Mouse (Mus musculus): ENCODE results near the gene Gm10717. TPM values are rescaled to one million over a fixed set of nuclear protein-coding genes. Genes with fewer than 3 reads are reported as not detected.
"Not testable (repeated sequence)": the region's sequence is repeated elsewhere in the genome, so short reads cannot be mapped to it uniquely, and the experiment has no call there.

The Gm10717 gene
- polyA plus RNA-seq (2015; fragmentation: Nextera tagmentation; extraction: Ambion mirVana): 0.64 TPM in 1 of 2 replicates, not detected in the other

GRCm38 (mm10) chr9:3024912-3025467 lies at the start of gene Gm10717:
Gene Gm10717, plus strand, starts transcription at chr9:3025417.
- not testable (repeated sequence) for H3K9ac ChIP-seq; H3K4me1 ChIP-seq; H3K4me3 ChIP-seq; H3K4me2 ChIP-seq; H3K36me3 ChIP-seq; H3K27me3 ChIP-seq (replicated peaks); H3K9me3 ChIP-seq; H3K27ac ChIP-seq (replicated peaks); ATAC-seq (ENCODE audit: extremely low read depth, insufficient number of reproducible peaks, low FRiP score, low TSS enrichment)
- WGBS: 65% methylated on average over 12 of the region's 12 CpGs

DNA sequence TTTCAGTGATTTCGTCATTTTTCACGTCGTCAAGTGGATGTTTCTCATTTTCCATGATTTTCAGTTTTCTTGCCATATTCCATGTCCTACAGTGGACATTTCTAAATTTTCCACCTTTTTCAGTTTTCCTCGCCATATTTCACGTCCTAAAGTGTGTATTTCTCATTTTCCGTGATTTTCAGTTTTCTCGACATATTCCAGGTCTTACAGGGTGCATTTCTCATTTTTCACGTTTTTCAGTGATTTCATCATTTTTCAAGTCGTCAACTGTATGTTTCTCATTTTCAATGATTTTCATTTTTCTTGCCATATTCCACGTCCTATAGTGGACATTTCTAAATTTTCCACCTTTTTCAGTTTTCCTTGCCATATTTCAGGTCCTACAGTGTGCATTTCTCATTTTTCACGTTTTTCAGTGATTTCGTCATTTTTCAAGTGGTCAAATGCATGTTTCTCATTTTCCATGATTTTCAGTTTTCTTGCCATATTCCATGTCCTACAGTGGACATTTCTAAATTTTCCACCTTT lies 24.7 kb upstream of the Gm10717 start, which contains the start of gene Gm10722:
Gene Gm10722, plus strand, starts transcription at position 478 of the 528 bp plus-strand sequence.
- not testable (repeated sequence) for ATAC-seq (ENCODE audit: extremely low read depth, insufficient number of reproducible peaks, low FRiP score, low TSS enrichment); H3K4me2 ChIP-seq; H3K4me3 ChIP-seq; H3K9me3 ChIP-seq; H3K27me3 ChIP-seq (replicated peaks); H3K27ac ChIP-seq (replicated peaks); H3K4me1 ChIP-seq; H3K36me3 ChIP-seq; H3K9ac ChIP-seq
- WGBS: 69% methylated on average over 12 of the region's 12 CpGs

- H3K9ac ChIP-seq; H3K36me3 ChIP-seq; H3K4me2 ChIP-seq; H3K4me3 ChIP-seq; H3K9me3 ChIP-seq; H3K4me1 ChIP-seq; H3K27me3 ChIP-seq (replicated peaks); ATAC-seq (ENCODE audit: extremely low read depth, insufficient number of reproducible peaks, low FRiP score, low TSS enrichment); H3K27ac ChIP-seq (replicated peaks): not testable (repeated sequence)
- WGBS: 59% methylated on average over 8 of the region's 8 CpGs
Observed at GRCm38 (mm10) chr9:3001006-3001405, 24.2 kb upstream of the Gm10717 start.

GRCm38 (mm10) chr9:3001948-3002659 lies 23.1 kb upstream of the Gm10717 start:
- 64% methylated on average over 9 of the region's 11 CpGs for WGBS
- peak; percentile 77 for ATAC-seq (ENCODE audit: extremely low read depth, insufficient number of reproducible peaks, low FRiP score, low TSS enrichment)
- H3K27ac ChIP-seq (replicated peaks); H3K9ac ChIP-seq; H3K4me3 ChIP-seq; H3K9me3 ChIP-seq; H3K4me1 ChIP-seq; H3K27me3 ChIP-seq (replicated peaks); H3K36me3 ChIP-seq; H3K4me2 ChIP-seq: not testable (repeated sequence)

DNA sequence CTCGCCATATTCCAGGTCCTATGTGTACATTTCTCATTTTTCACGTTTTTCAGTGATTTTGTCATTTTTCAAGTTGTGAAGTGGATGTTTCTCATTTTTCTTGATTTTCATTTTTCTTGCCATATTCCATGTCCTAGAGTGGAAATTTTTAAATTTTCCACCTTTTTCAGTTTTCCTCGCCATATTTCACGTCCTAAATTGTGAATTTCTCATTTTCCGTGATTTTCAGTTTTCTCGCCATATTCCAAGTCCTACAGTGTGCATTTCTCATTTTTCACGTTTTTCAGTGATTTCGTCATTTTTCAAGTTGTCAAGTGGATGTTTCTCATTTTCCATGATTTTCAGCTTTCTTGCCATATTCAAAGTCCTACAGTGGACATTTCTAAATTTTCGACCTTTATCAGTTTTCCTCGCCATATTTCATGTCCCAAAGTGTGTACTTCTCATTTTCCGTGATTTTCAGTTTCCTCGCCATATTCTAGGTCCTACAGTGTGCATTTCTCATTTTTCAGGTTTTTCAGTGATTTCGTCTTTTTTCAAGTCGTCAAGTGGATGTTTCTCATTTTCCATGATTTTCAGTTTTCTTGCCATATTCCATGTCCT lies 22.3 kb upstream of the Gm10717 start, which contains the start of gene Gm11168:
Gene Gm11168, plus strand, starts transcription at position 553 of the 603 bp plus-strand sequence.
- H3K9me3 ChIP-seq: peaks cover 12% of the 10 kb centered on the region
- not testable (repeated sequence) for H3K27ac ChIP-seq (replicated peaks); H3K4me2 ChIP-seq; H3K4me1 ChIP-seq; ATAC-seq (ENCODE audit: extremely low read depth, insufficient number of reproducible peaks, low FRiP score, low TSS enrichment); H3K4me3 ChIP-seq; H3K36me3 ChIP-seq; H3K27me3 ChIP-seq (replicated peaks); H3K9ac ChIP-seq
- WGBS: 68% methylated on average over 6 of the region's 14 CpGs

DNA sequence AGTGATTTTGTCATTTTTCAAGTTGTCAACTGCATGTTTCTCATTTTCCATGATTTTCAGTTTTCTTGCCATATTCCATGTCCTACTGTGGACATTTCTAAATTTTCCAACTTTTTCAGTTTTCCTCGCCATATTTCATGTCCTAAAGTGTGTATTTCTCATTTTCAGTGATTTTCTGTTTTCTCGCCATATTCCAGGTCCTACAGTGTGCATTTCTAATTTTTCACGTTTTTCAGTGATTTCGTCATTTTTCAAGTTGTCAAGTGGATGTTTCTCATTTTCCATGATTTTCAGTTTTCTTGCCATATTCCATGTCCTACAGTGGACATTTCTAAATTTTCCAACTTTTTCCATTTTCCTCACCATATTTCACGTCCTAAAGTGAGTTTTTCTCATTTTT lies 19.0 kb upstream of the Gm10717 start:
- H3K9me3 ChIP-seq: peaks cover 15% of the 10 kb centered on the region
- not testable (repeated sequence) for H3K27ac ChIP-seq (replicated peaks); ATAC-seq (ENCODE audit: extremely low read depth, insufficient number of reproducible peaks, low FRiP score, low TSS enrichment); H3K4me1 ChIP-seq; H3K36me3 ChIP-seq; H3K4me2 ChIP-seq; H3K4me3 ChIP-seq; H3K9ac ChIP-seq; H3K27me3 ChIP-seq (replicated peaks)
- WGBS: 76% methylated on average over 1 of the region's 5 CpGs

GRCm38 (mm10) chr9:3006636-3007035 lies 18.6 kb upstream of the Gm10717 start:
- not testable (repeated sequence) for H3K4me1 ChIP-seq; H3K36me3 ChIP-seq; H3K4me2 ChIP-seq; H3K4me3 ChIP-seq; H3K27me3 ChIP-seq (replicated peaks); H3K27ac ChIP-seq (replicated peaks); H3K9ac ChIP-seq
- 68% methylated on average over 8 of the region's 8 CpGs for WGBS
- peak; percentile 62 for ATAC-seq (ENCODE audit: extremely low read depth, insufficient number of reproducible peaks, low FRiP score, low TSS enrichment)
- H3K9me3 ChIP-seq: peaks cover 15% of the 10 kb centered on the region

DNA sequence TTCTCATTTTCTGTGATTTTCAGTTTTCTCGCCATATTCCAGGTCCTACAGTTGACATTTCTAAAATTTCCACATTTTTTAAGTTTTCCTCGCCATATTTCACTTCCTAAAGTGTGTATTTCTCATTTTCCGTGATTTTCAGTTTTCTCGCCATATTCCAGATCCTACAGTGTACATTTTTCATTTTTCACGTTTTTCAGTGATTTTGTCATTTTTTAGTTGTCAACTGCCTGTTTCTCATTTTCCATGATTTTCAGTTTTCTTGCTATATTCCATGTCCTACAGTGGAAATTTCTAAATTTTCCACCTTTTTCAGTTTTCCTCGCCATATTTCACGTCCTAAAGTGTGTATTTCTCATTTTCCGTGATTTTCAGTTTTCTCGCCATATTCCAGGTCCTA lies 17.9 kb upstream of the Gm10717 start:
- H3K4me1 ChIP-seq; H3K4me3 ChIP-seq; H3K27me3 ChIP-seq (replicated peaks); H3K27ac ChIP-seq (replicated peaks); H3K36me3 ChIP-seq; H3K9ac ChIP-seq; ATAC-seq (ENCODE audit: extremely low read depth, insufficient number of reproducible peaks, low FRiP score, low TSS enrichment); H3K4me2 ChIP-seq: not testable (repeated sequence)
- 59% methylated on average over 8 of the region's 9 CpGs for WGBS
- peaks cover 11% of the 10 kb centered on the region for H3K9me3 ChIP-seq

GRCm38 (mm10) chr9:3009331-3009730 lies 15.9 kb upstream of the Gm10717 start:
- H3K27me3 ChIP-seq (replicated peaks); H3K4me2 ChIP-seq; H3K9me3 ChIP-seq; H3K36me3 ChIP-seq; H3K27ac ChIP-seq (replicated peaks); H3K4me1 ChIP-seq; H3K9ac ChIP-seq; H3K4me3 ChIP-seq: not testable (repeated sequence)
- ATAC-seq (ENCODE audit: extremely low read depth, insufficient number of reproducible peaks, low FRiP score, low TSS enrichment): 0 out of 2 replicates have a peak, but pooled peaks have one; percentile 39
- WGBS: no CpG with 5 or more reads among the region's 5 CpGs

DNA sequence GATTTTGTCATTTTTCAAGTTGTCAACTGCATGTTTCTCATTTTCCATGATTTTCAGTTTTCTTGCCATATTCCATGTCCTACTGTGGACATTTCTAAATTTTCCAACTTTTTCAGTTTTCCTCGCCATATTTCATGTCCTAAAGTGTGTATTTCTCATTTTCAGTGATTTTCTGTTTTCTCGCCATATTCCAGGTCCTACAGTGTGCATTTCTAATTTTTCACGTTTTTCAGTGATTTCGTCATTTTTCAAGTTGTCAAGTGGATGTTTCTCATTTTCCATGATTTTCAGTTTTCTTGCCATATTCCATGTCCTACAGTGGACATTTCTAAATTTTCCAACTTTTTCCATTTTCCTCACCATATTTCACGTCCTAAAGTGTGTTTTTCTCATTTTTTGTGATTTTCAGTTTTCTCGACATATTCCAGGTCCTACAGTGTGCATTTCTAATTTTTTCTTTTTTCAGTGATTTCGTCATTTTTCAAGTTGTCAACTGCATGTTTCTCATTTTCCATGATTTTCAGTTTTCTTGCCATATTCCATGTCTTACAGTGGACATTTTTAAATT lies 13.1 kb upstream of the Gm10717 start:
- not testable (repeated sequence) for H3K36me3 ChIP-seq; H3K4me3 ChIP-seq; H3K9ac ChIP-seq; ATAC-seq (ENCODE audit: extremely low read depth, insufficient number of reproducible peaks, low FRiP score, low TSS enrichment); H3K27me3 ChIP-seq (replicated peaks); H3K4me2 ChIP-seq; H3K4me1 ChIP-seq; H3K9me3 ChIP-seq; H3K27ac ChIP-seq (replicated peaks)
- 81% methylated on average over 3 of the region's 7 CpGs for WGBS

- not testable (repeated sequence) for H3K27ac ChIP-seq (replicated peaks); H3K27me3 ChIP-seq (replicated peaks); H3K4me3 ChIP-seq; H3K4me1 ChIP-seq; H3K9ac ChIP-seq; H3K36me3 ChIP-seq; H3K4me2 ChIP-seq; H3K9me3 ChIP-seq
- no CpG with 5 or more reads among the region's 11 CpGs for WGBS
- peak; percentile 35; the same call in 1 of the 2 replicates for ATAC-seq (ENCODE audit: extremely low read depth, insufficient number of reproducible peaks, low FRiP score, low TSS enrichment)
Observed at GRCm38 (mm10) chr9:3012733-3013279, 12.4 kb upstream of the Gm10717 start, which contains the start of gene Gm10721. Gene Gm10721, plus strand, starts transcription at chr9:3013140.
